Mouse (Mus musculus): Measurements from ENCODE around the gene Tmem106a.
"Not testable (repeated sequence)": the region's sequence is repeated elsewhere in the genome, so short reads cannot be mapped to it uniquely, and the experiment has no call there.

The Tmem106a gene

DNA sequence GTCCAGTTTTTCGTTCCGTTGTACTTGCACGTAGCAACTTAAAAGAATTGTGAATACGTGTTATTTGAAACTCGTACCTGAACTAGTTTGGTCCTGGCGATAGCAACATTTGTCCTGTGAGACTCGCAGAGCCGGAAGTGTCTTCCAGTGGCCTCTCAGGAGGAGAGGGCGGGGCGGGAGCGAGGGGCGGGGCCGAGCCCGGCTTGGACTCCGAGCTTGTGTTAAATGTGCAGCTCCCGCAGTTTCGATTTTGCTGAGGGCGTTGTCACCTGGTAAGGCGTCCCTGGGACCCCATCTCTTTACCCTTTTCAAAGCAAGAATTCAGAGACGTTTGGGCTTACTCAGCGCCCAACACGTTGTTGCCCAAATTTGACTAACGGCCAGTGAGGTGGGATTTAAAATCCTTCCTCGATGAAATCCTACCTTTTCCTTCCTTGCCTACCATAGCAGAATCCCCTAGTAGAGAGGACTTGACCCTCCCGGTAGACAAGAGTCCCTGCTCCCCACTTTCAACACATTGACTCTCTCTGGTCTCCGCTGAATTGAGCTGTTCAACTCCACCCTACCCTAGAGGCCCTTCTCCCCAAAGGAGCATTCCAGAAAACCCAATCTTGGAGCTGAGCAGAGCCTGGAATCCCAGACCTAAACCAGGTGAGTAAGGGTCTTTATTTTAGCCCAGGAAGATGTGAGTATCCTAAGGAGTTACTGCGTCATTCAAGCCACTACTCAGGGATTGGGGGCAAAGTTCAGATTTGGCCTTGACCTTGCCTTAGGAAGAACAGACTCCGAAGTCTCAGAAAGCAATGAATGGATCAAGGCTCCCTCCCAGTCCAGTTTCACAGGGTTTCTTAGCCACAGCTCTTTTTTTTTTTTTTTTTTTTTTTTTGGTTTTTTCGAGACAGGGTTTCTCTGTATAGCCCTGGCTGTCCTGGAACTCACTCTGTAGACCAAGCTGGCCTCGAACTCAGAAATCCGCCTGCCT lies at the start of gene Tmem106a:
Tmem106a (plus strand) TSS at position 189 of the 982 bp plus-strand sequence.
- DNase-seq (ENCODE audit: low read depth, low spot score): peak; percentile 67

DNA sequence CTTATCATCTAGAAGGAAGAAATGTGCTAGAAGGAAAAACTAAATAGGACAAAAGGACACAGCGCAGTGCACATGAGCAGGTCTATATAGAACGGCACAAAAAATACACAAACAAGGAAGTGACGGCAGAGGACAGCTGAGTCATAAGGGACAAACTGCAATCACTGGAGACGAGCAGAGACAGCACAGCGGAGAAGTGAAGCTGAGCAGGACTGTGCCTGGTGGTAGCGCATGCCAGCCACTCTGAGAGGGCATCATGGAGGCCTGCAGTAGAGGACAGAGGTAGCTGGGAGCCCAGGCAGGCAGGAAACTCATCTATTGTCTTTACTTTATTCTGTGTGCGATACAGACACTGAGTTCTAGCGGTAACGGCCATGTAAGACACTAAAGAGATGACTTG lies 38.5 kb upstream of the Tmem106a start:
- no peak for DNase-seq (ENCODE audit: low read depth, low spot score)

DNA sequence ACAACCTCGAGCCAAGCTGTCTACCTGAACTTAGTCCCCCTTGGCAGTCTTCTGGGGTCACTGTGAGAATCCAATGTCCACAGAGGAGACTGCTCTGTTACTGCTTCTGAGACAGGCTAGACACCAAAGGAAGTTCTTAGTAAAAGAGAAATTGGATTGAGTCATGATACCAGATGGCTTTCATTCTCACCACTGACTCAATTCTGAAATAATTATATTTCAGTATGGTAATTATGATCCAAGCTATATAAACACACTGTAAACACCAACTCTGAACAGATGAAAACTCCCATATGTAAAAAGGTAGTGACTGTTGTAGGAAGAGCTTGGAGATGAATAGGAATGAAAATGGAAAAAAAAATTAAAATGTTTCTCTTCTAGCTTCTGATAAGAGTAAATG lies 37.9 kb upstream of the Tmem106a start:
- no peak for DNase-seq (ENCODE audit: low read depth, low spot score)

DNA sequence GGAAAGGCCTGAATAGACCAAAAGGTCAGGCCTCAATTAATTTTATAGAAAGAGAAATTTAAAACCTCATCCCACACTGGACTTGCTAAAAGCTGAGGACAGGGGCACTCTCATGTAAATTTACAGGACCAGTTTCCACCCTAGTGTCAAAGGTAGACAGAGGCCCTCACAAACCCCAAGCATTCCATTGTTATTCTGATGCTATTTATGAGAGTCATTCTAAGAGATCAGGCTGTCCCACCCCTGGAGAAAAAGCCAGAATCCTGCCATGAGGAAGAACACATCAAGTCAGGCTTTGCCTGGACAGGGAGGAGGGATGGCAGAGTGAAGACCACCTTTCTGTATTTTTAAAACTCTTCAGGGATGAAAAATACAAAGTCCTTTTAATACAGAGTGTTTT lies 33.5 kb upstream of the Tmem106a start:
- DNase-seq (ENCODE audit: low read depth, low spot score): no peak

DNA sequence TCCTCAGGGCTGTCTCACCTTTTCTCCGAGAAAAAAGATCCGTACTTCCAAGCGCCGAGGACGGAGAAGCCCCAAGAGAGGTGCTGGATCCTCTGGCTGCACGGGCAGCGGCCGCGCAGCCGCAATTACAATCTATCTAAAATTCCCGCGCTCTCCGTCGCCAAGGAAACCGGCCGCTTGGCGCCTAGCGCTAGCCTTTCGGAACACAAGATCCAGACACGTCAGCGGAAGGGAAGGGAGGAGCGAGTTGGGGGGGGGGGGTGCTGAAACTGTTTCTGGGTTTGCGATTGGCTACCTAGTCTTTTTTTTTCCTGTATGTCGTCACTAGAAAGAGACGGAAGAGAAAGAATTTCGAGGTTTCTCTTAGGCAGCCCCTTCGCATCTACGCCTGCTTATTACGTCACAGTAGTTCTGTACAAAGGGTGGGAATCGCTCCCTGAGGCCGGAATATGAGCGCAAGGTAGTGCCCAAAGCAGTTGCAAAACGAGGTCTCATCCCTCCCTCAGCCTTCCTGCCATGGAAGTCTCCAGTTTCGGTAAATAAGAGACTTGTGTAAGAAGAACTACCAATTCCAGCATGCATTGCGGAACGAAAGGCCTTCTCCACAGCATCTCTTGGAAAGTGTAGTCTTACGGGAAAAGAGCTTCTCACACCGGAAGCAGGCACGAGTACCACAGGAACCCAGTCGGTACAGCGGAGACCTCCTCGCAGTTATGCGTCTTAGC lies 30.1 kb upstream of the Tmem106a start, which contains the start of the genes Brca1 and Nbr1:
Brca1 (minus strand) TSS at position 205 of the 725 bp plus-strand sequence.
Nbr1 (plus strand) TSS at position 399 of the 725 bp plus-strand sequence.
- peak; percentile 98 for DNase-seq (ENCODE audit: low read depth, low spot score)

DNA sequence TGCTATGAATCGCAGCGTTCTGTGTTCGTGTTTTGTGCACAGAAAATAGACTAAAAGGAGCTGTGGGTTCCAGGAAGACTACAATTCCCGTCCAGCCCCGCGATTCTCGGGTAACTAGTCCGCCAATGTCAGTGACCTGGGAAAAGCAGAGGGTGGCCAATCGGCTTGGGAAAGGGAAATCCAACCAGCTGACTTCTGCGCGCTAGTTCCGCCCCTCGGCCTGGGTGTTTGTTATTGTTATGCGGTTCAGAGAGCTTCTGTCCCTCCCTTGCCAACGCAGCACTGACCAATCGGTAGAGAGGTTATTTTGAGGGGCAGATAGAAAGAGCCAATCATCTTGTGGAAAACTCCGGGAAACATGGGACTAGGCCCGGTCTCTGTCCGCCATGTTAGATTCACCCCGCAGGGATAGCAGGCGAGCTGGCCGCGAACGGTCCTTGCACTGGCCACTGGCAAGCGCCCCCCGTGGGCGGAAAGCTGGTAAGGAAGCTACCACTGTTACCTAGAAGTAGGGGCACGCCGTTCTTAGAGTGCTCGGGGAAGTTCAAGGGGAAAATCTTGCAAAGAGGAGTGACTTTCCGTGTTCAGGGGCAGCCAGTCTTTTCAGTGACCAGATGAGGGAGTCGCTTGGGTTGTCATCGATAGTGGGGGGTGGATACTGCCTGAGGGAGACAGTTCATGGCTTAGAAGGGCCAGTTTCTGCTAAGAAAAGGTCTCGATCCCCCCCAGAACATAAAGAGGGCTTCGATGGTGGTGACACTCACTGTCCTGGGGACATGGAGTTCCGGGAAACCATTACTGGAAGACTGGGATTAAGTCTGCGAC lies 29.4 kb upstream of the Tmem106a start:
- peak; percentile 99 for DNase-seq (ENCODE audit: low read depth, low spot score)

DNA sequence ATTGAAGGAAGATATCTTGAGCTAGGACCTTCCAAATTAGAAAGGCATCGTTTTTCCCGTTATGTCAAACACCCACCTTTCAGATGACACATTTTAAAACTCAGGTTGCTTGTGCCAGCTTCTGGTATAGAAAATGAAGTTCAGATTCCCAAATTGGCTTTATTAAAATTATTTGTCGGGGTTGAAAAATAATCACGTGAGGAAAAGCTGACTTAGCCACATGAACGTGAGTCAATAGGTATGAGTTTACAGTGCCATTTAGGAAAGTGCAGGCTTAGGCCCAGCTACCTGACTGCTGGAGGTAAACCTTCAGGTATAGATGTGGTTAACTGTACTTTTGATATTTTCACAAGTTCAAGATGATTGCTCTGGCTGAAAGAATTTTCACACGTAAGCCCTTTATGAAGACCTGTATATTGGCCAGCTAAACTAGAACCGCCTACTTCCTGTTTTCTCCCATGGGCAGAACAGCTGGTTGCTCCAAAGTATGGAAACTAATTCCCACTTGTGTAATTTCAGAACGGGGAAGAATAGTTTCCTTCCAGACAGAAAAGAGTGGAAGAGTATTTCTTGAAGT lies 28.6 kb upstream of the Tmem106a start:
- peak; percentile 32 for DNase-seq (ENCODE audit: low read depth, low spot score)

DNA sequence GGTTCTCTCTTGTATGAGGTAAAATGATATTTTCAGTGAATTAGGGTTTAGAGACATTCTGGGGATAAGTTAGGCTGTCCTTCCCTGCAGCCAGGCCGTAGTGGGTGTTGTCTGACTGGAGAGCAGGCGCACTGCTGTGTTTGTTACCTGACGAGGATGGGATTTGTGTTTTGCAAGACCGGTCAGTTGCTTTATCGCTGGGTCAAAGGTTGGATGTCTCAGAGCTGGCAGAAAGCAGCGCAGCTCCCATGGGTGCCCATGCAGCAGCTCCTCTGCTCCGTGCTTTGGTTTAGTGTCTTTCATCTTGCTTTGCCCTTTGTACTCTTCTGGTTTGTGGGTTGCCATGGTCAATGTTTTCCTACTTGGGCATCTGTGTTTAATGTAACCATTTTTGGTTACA lies 25.5 kb upstream of the Tmem106a start:
- DNase-seq (ENCODE audit: low read depth, low spot score): no peak

DNA sequence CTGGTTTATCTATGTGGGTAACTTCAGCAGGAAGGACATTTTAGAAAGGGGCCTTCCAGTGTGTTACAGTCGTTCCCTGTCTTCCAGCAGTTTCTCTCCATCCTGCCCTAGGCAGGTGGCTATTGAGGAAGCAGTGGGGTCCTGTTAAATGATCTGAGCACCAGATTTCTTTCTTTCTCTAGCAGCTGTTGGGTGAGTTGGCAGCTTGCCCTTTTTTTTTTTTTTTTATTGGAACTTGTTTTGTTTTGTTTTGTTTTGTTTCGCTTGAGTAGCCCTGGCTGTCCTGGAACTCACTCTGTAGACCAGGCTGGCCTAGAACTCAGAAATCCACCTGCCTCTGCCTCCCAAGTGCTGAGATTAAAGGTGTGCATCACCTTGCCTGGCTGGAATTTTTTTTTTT lies 25.1 kb upstream of the Tmem106a start:
- DNase-seq (ENCODE audit: low read depth, low spot score): no peak

DNA sequence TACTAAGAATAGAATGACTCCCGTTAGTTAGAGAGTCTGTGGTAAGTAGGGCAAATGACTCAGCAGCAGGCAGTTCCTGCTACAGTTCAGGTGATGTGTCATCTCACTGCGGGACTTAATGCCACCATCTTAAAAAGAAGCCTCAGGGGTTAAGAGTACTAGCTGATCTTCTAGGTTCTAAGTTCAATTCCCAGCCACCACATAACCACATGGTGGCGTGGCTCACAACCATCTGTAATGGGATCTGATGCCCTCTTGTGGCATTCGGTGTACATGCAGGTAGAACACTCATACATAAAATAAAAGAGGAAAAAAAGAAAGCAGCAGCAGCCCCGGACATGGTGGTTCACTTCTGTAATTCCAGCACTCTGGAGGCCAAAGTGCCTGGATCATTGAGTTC lies 19.7 kb upstream of the Tmem106a start:
- peak; percentile 40 for DNase-seq (ENCODE audit: low read depth, low spot score)

DNA sequence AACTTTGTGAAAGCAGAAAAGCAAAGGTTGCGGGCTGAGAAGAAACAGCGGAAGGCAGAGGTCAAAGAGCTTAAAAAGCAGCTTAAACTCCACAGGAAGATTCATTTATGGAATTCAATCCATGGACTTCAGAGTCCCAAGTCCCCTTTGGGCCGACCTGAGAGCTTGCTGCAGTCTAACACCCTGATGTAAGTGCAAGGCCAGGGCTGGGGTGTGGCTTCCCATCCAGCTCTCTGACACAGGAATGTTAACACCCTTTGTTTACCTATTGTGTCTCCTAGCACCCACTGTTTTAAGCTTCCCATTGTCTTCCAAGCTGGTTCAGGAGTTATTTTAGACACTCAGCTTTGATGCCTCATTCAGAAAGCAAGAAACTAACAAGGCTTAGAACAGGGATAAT lies 13.6 kb upstream of the Tmem106a start:
- DNase-seq (ENCODE audit: low read depth, low spot score): no peak

DNA sequence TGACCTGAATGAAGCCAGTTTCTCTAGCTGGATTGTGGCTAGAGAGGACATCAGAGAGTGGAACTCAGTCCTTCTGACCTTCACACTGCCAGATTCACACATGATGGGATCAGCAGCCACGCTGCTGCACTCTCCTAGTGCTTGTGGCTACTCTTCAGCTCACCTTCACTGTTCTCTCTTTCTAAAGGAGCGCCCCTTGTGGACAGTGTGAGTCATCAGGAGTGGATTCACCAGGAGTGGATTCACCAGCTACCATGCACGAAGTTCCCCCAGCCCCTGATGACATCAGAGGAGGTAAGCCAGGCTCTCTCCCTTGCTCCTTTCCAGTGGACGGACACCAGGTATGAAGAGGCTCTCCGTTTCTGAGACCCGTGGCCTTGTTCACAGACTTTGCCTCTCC lies 5.9 kb upstream of the Tmem106a start:
- no peak for DNase-seq (ENCODE audit: low read depth, low spot score)

DNA sequence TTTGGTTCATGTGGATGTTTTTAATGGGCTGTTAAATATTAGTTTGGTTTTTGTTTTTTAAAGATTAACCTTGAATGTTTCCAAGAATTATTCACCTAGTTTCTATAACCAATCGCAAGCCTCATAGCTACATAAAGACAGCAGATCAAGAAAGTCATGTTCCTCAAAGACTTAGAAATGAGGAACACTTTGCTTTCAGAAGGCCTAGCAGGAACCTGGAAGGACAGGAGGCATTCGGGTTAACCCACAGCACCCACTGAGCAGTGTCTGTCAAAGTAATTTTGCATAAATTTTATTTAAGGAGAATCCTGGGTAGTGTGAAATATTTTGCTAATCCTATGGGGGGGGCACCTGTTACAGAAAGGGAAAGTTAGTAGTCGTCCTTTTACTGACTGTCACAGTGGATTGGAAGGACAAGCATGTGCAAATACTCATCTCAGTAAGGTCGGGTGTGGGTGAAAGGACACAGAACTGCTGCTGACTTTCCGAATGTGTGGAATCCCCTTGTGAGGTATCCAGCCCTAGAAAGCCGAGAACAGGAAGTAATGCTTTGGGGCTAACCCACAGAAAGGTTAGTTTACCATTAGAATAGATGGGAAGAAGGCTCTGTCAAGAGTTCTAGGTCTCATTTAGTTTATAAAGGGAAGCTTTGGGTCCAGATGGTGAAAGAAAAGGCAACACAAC lies 819 bp upstream of the Tmem106a start:
- no peak for DNase-seq (ENCODE audit: low read depth, low spot score)

DNA sequence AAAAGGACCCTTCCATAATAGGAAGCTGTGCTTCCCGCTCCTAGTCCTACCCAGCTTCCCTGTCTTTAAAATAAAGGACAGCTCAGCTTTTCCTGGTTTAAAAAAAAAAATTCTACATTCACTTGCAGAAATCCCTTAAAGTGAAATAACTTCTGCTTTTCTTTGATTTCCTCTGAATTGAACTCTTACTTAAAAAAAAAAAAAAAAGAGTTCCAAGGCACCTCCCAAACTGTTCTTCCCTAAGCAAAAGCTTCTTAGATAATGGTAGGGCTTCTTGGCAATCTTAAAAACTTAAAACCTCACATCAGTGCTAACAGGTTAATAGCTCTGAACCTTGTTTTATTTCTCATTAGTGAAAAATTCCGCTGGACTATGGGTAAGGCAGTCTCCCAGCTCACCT lies 1.2 kb downstream of the Tmem106a start:
- no peak for DNase-seq (ENCODE audit: low read depth, low spot score)

DNA sequence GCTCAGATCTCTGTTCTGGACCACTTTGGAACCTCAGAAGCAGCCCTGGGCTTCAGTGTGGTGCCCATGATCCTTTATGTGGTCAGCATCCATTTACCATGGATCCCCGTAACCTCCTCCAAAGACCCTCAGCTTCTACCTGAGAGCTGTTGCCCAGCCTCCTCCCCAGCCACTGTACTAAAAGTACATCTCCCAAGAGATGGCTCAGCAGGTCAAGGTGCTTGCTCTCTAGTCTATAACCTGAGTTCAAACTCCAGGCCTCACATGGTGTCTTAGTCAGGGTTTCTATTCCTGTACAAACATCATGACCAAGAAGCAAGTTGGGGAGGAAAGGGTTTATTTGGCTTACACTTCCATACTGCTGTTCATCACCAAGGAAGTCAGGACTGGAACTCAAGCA lies 3.0 kb downstream of the Tmem106a start:
- not testable (repeated sequence) for DNase-seq (ENCODE audit: low read depth, low spot score)

DNA sequence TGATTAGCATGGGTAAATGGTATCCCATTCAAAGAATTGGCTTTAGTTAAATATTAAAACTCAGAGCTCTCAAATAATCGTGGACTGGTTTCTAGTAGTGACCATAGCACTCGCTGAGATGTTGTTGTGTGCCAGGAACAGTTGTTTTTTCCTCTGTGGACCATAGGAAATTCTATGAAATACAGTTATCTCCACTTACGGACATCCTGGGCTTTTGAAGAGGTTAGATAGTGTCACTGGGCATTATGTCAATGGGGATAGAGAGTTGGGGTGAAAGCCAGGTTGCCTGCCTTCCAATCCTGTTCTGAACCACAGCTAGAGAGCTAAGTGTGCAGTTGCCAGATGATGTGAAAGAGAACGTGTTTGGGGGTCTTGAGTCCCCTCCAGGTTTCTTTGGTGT lies 3.8 kb downstream of the Tmem106a start:
- DNase-seq (ENCODE audit: low read depth, low spot score): no peak

DNA sequence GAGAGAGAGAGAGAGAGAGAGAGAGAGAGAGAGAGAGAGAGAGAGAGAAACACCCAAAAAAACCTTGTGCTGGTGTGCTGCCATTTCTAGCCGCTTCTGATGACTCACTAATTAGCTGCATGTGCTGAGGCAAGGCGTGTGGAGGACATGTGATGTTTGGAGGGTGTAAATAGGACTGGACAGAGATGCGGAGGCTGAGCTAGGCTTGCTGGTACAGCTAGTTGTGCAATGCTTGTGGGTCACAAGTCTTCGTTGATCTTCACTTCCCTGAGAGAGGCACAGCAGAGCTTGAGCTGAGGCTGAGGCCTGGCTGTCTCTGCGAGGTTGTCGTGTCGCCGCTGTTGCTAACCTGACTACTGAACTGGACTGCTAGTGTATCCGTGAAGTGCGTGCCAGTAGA lies 5.6 kb downstream of the Tmem106a start:
- DNase-seq (ENCODE audit: low read depth, low spot score): no peak

DNA sequence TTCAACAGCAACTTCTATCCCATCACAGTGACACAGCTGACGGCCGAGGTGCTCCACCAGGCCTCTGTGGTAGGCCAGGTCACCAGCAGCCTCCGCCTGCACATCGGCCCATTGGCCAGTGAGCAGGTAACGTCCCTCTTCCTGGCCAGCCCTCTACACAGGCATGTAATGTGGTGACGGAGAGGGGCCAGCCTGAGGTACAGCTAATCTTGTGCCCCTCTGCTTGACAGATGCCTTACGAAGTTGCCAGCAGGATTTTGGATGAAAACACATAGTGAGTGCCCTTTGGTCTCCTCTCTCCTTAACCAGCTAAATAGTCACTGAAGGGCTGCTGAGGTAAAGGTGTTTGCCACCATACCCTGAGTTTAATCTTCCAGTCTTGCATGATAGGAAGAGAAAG lies 6.8 kb downstream of the Tmem106a start:
- DNase-seq (ENCODE audit: low read depth, low spot score): no peak

DNA sequence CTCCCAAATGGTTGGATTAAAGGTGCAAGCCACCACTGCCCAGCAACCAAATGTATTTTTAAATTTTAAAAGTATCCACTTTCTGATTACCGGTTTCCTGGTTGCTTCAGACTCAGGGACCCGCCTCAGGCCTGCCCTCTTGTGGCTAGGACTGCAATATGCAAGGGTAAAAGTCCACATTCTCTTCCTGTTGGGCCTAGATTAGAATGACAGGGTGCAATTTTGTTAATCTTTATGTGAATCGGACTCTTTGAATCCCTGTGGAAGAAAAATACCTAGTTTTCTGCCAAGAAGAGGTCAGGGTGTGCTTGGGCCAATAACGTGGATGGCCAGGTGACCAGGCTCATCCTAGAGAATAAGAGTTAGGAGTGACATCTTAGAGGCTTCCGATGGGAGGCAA lies 7.4 kb downstream of the Tmem106a start:
- DNase-seq (ENCODE audit: low read depth, low spot score): peak; percentile 40

DNA sequence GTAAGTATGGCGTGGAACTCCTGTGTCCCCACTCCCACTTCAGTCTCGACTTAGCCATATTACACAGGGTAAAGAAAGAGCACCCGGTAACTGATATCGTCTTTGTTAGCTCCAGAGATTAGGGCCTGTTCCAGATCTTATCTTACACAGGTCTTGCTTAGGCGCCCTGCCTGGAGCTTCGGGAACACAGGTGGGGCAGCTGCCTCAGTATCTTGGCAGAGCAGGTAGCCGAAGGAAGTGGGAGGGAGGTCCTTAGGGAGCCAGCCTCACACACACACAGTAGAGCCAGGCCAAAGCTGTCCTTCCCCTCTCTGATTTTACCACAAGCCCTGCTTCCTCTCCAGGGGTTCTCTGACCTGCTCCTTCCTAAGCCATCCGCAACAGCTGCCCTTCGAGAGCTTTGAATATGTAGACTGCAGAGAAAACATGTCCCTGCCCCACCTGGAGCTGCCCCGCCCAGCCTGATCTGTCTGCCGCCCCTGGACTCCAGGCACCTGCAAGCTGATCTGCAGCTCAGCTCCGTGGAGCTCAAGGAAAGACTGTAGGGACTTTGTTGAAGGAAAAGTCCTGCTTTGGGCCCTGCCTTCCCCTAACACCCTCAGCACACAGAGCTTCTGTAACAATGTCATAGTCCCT lies 8.1 kb downstream of the Tmem106a start:
- no peak for DNase-seq (ENCODE audit: low read depth, low spot score)

All from c-Kit-negative CD71-positive TER-119-positive erythroid progenitor cells, embryonic 14.5 days (primary cell).